Mouse (Mus musculus): ENCODE results near the gene Zfp704.

GRCm38 (mm10) chr3:9427826-9428225 lies 182.1 kb downstream of the Zfp704 start:
- TF ChIP-seq CTCF (IDR thresholded peaks at IDR 0.05; ENCODE audit: control insufficient read depth, insufficient read depth, insufficient replicate concordance, low read depth, low read length) (no peak), POLR2A (IDR thresholded peaks at IDR 0.05; ENCODE audit: control insufficient read depth, low read depth, low read length) (no peak)
